Mouse (Mus musculus) embryonic facial prominence, embryonic 12.5 days (tissue): ENCODE measurements around the gene Crtap. TPM values are rescaled to one million over a fixed set of nuclear protein-coding genes. Genes with fewer than 3 reads are reported as not detected.

Experiments used
- ATAC-seq: fragments of 200-750 bp; cut with Nextera tagmentation; 2 replicates; pipeline ENCODE4 v1.8.0; 2017; ENCODE audit not compliant: insufficient number of reproducible peaks, insufficient read depth, low FRiP score, low TSS enrichment
- H3K27ac ChIP-seq: fragments of 300-500 bp; sonication (generic); 2 replicates; pipeline ENCODE4 v1.5.1; 2016; ENCODE audit warnings: mild to moderate bottlenecking
- H3K27me3 ChIP-seq: fragments of 300-500 bp; sonication (generic); 2 replicates; pipeline ENCODE4 v1.6.1; 2016; ENCODE audit warnings: mild to moderate bottlenecking, moderate library complexity
- H3K36me3 ChIP-seq: fragments of 300-500 bp; sonication (generic); 2 replicates; pipeline ENCODE4 v1.6.1; 2016; ENCODE audit warnings: mild to moderate bottlenecking
- H3K4me1 ChIP-seq: fragments of 300-500 bp; sonication (generic); 2 replicates; pipeline ENCODE4 v1.6.1; 2016
- H3K4me2 ChIP-seq: fragments of 300-500 bp; sonication (generic); replicated peaks from 2 replicates; pipeline ENCODE4 v1.6.1; 2016; ENCODE audit warnings: mild to moderate bottlenecking, moderate library complexity
- H3K4me3 ChIP-seq: fragments of 300-500 bp; sonication (generic); 2 replicates; pipeline ENCODE4 v1.5.1; 2016; ENCODE audit warnings: mild to moderate bottlenecking
- H3K9ac ChIP-seq: fragments of 300-500 bp; sonication (generic); 2 replicates; pipeline ENCODE4 v1.6.1; 2016; ENCODE audit warnings: mild to moderate bottlenecking, moderate library complexity
- H3K9me3 ChIP-seq: fragments of 300-500 bp; sonication (generic); 2 replicates; pipeline ENCODE4 v1.6.1; 2016; ENCODE audit warnings: mild to moderate bottlenecking, moderate library complexity
- WGBS: fragments of 180-500 bp; shearing (Covaris S2); methylation state at CpG from one replicate; pipeline ENCODE4 v1.1.7; 2016; 5-methylcytosine and 5-hydroxymethylcytosine counted together
- polyA plus RNA-seq: library from polyadenylated mRNA; unstranded; fragments of >200 nt; fragmentation: Nextera tagmentation; extraction: Ambion mirVana; gene quantifications from 2 replicates; pipeline ENCODE4 v1.2.1, GENCODE M21; 2016

Crtap gene
- polyA plus RNA-seq, 1 experiment from 2014 or later = 102 TPM

GRCm38 (mm10) chr9:114415701-114416100 is 25.2 kb upstream of the Crtap start:
- H3K36me3 ChIP-seq = peaks cover 17% of the 10 kb centered on the region; the same call in 1 of the 2 replicates
- H3K9ac ChIP-seq = no peak overlapping the region
- 0 out of 2 replicates have a peak, but pooled peaks cover 3% of the 10 kb centered on the region for H3K9me3 ChIP-seq
- no peak overlapping the region for H3K4me2 ChIP-seq
- H3K27ac ChIP-seq = no peak overlapping the region
- no peak for ATAC-seq
- no peaks in the 10 kb centered on the region for H3K27me3 ChIP-seq
- H3K4me3 ChIP-seq = no peak overlapping the region
- H3K4me1 ChIP-seq = no peaks in the 10 kb centered on the region
- WGBS = 23% methylated on average over 11 of the region's 11 CpGs

GRCm38 (mm10) chr9:114413866-114414265 is 23.4 kb upstream of the Crtap start:
- Histone ChIP-seq H3K9ac (no peak overlapping the region), H3K36me3 (peaks cover 29% of the 10 kb centered on the region), H3K4me2 (no peak overlapping the region), H3K27ac (no peak overlapping the region), H3K4me3 (no peak overlapping the region), H3K4me1 (no peaks in the 10 kb centered on the region), H3K9me3 (0 out of 2 replicates have a peak, but pooled peaks cover 3% of the 10 kb centered on the region), H3K27me3 (no peaks in the 10 kb centered on the region)
- ATAC-seq = no peak
- 83% methylated on average over 12 of the region's 12 CpGs for WGBS

- ATAC-seq = no peak
- 94% methylated on average over 9 of the region's 9 CpGs for WGBS
- peaks cover 41% of the 10 kb centered on the region for H3K36me3 ChIP-seq
Measured at GRCm38 (mm10) chr9:114412406-114412805, 21.9 kb upstream of the Crtap start.

GRCm38 (mm10) chr9:114411295-114411694 is 20.8 kb upstream of the Crtap start:
- no peak overlapping the region for H3K4me3 ChIP-seq
- H3K9ac ChIP-seq = no peak overlapping the region
- H3K4me1 ChIP-seq = no peaks in the 10 kb centered on the region
- no peaks in the 10 kb centered on the region for H3K27me3 ChIP-seq
- no peak for ATAC-seq
- 82% methylated on average over 5 of the region's 5 CpGs for WGBS
- H3K9me3 ChIP-seq = 0 out of 2 replicates have a peak, but pooled peaks cover 3% of the 10 kb centered on the region
- H3K27ac ChIP-seq = no peak overlapping the region
- peaks cover 42% of the 10 kb centered on the region for H3K36me3 ChIP-seq
- no peak overlapping the region for H3K4me2 ChIP-seq

More at GRCm38 (mm10) chr9:114412406-114412805, 21.9 kb upstream of the Crtap start:
- Histone ChIP-seq H3K27me3 (no peaks in the 10 kb centered on the region), H3K9ac (no peak overlapping the region), H3K9me3 (0 out of 2 replicates have a peak, but pooled peaks cover 3% of the 10 kb centered on the region), H3K4me2 (no peak overlapping the region), H3K4me3 (no peak overlapping the region), H3K27ac (no peak overlapping the region), H3K4me1 (no peaks in the 10 kb centered on the region)

- H3K9me3 ChIP-seq = 0 out of 2 replicates have a peak, but pooled peaks cover 3% of the 10 kb centered on the region
- no peaks in the 10 kb centered on the region for H3K27me3 ChIP-seq
- no peaks in the 10 kb centered on the region for H3K4me1 ChIP-seq
- peaks cover 51% of the 10 kb centered on the region for H3K36me3 ChIP-seq
- no peak for ATAC-seq
- H3K4me2 ChIP-seq = no peak overlapping the region
- no peak overlapping the region for H3K9ac ChIP-seq
- H3K4me3 ChIP-seq = no peak overlapping the region
- no peak overlapping the region for H3K27ac ChIP-seq
- 94% methylated on average over 11 of the region's 11 CpGs for WGBS
Measured at GRCm38 (mm10) chr9:114410313-114410862, 19.9 kb upstream of the Crtap start.

GRCm38 (mm10) chr9:114407676-114408075 is 17.2 kb upstream of the Crtap start:
- H3K36me3 ChIP-seq = peaks cover 58% of the 10 kb centered on the region
- no peaks in the 10 kb centered on the region for H3K27me3 ChIP-seq
- H3K9me3 ChIP-seq = 0 out of 2 replicates have a peak, but pooled peaks cover 3% of the 10 kb centered on the region
- no peak for ATAC-seq
- no peak overlapping the region for H3K4me3 ChIP-seq
- H3K4me1 ChIP-seq = no peaks in the 10 kb centered on the region
- H3K9ac ChIP-seq = no peak overlapping the region
- no peak overlapping the region for H3K4me2 ChIP-seq
- WGBS = 92% methylated on average over 2 of the region's 2 CpGs
- no peak overlapping the region for H3K27ac ChIP-seq

GRCm38 (mm10) chr9:114401685-114402080 is 11.2 kb upstream of the Crtap start:
- H3K9me3 ChIP-seq = no peaks in the 10 kb centered on the region
- WGBS = 3% methylated on average over 16 of the region's 16 CpGs
- no peak; the same call in 1 of the 2 replicates for ATAC-seq
- no peaks in the 10 kb centered on the region for H3K27me3 ChIP-seq
- H3K4me2 ChIP-seq = peak overlapping the region; percentile 68
- H3K36me3 ChIP-seq = peaks cover 23% of the 10 kb centered on the region
- H3K4me1 ChIP-seq = peaks cover 10% of the 10 kb centered on the region
- peak overlapping the region; percentile 67 for H3K4me3 ChIP-seq
- peak overlapping the region; percentile 93 for H3K27ac ChIP-seq
- peak overlapping the region; percentile 75 for H3K9ac ChIP-seq

- H3K4me1 ChIP-seq = peaks cover 10% of the 10 kb centered on the region
- no peaks in the 10 kb centered on the region for H3K9me3 ChIP-seq
- WGBS = under 1% methylated on average over 70 of the region's 73 CpGs
- peak within 1 kb of the TSS; percentile 68 for H3K4me2 ChIP-seq
- H3K4me3 ChIP-seq = peak within 1 kb of the TSS; percentile 67
- H3K36me3 ChIP-seq = peaks cover 20% of the 10 kb centered on the region
- peak within 1 kb of the TSS; percentile 93 for H3K27ac ChIP-seq
- H3K27me3 ChIP-seq = no peaks in the 10 kb centered on the region
- peak; percentile 94 for ATAC-seq
- H3K9ac ChIP-seq = peak within 1 kb of the TSS; percentile 75
Measured at GRCm38 (mm10) chr9:114400949-114401684, 10.6 kb upstream of the Crtap start, which contains the start of the genes Glb1 and Tmppe. Glb1 (plus strand) TSS chr9:114401076. Tmppe (plus strand) TSS chr9:114401105.

- Histone ChIP-seq H3K9me3 (no peaks in the 10 kb centered on the region), H3K4me2 (peak overlapping the region; percentile 68), H3K9ac (peak overlapping the region; percentile 75; the same call in 1 of the 2 replicates), H3K36me3 (peaks cover 15% of the 10 kb centered on the region), H3K27me3 (no peaks in the 10 kb centered on the region), H3K4me3 (peak overlapping the region; percentile 67), H3K4me1 (peaks cover 10% of the 10 kb centered on the region), H3K27ac (peak overlapping the region; percentile 93)
- 23% methylated on average over 5 of the region's 5 CpGs for WGBS
- no peak; the same call in 1 of the 2 replicates for ATAC-seq
Measured at GRCm38 (mm10) chr9:114400588-114400948, 10.1 kb upstream of the Crtap start.

GRCm38 (mm10) chr9:114399680-114400079 is 9.2 kb upstream of the Crtap start:
- WGBS = 91% methylated on average over 12 of the region's 12 CpGs
- H3K27me3 ChIP-seq = no peaks in the 10 kb centered on the region
- no peak overlapping the region for H3K27ac ChIP-seq
- H3K9ac ChIP-seq = no peak overlapping the region
- H3K4me2 ChIP-seq = no peak overlapping the region
- no peaks in the 10 kb centered on the region for H3K9me3 ChIP-seq
- H3K4me3 ChIP-seq = no peak overlapping the region
- peaks cover 10% of the 10 kb centered on the region for H3K4me1 ChIP-seq
- peaks cover 6% of the 10 kb centered on the region for H3K36me3 ChIP-seq
- no peak for ATAC-seq

GRCm38 (mm10) chr9:114395258-114395657 is 4.8 kb upstream of the Crtap start:
- WGBS = 89% methylated on average over 4 of the region's 4 CpGs
- no peaks in the 10 kb centered on the region for H3K9me3 ChIP-seq
- H3K27me3 ChIP-seq = no peaks in the 10 kb centered on the region
- H3K9ac ChIP-seq = no peak overlapping the region
- H3K4me3 ChIP-seq = no peak overlapping the region
- no peaks in the 10 kb centered on the region; the same call in 1 of the 2 replicates for H3K4me1 ChIP-seq
- no peak overlapping the region for H3K4me2 ChIP-seq
- H3K27ac ChIP-seq = no peak overlapping the region
- H3K36me3 ChIP-seq = no peaks in the 10 kb centered on the region
- ATAC-seq = no peak

- Histone ChIP-seq H3K9ac (no peak overlapping the region), H3K4me3 (no peak overlapping the region), H3K4me2 (no peak overlapping the region), H3K4me1 (no peaks in the 10 kb centered on the region), H3K27ac (no peak overlapping the region), H3K27me3 (no peaks in the 10 kb centered on the region), H3K36me3 (no peaks in the 10 kb centered on the region), H3K9me3 (no peaks in the 10 kb centered on the region)
- no peak for ATAC-seq
- WGBS = 87% methylated on average over 8 of the region's 8 CpGs
Measured at GRCm38 (mm10) chr9:114394677-114395076, 4.2 kb upstream of the Crtap start.
